Mouse (Mus musculus): ENCODE results near the gene Lgals3bp. TPM values are rescaled to one million over a fixed set of nuclear protein-coding genes. Genes with fewer than 3 reads are reported as not detected.
"Not testable (repeated sequence)": the region's sequence is repeated elsewhere in the genome, so short reads cannot be mapped to it uniquely, and the experiment has no call there.

The Lgals3bp gene
- polyA plus RNA-seq, 2 experiments: 8.7 to 13.7 TPM

- H3K36me3 ChIP-seq (ENCODE audit: control insufficient read depth, insufficient read depth, low read length): no peaks in the 10 kb centered on the region
- no peaks in the 10 kb centered on the region for H3K27me3 ChIP-seq (ENCODE audit: control insufficient read depth, insufficient read depth, low read length)
- H3K4me1 ChIP-seq (ENCODE audit: control insufficient read depth, insufficient read depth, low read length): peaks cover 4% of the 10 kb centered on the region; the same call in 1 of the 2 replicates
- no peak overlapping the region for H3K4me2 ChIP-seq (replicated peaks; ENCODE audit: low read depth, low read length, severe bottlenecking)
- H3K4me3 ChIP-seq (replicated peaks; ENCODE audit: low read length): no peak overlapping the region
- H3K9ac ChIP-seq (ENCODE audit: low read depth, low read length, severe bottlenecking): no peak overlapping the region
- H3K9me3 ChIP-seq (ENCODE audit: control insufficient read depth, low read length): no peaks in the 10 kb centered on the region
- no peak overlapping the region for H3K27ac ChIP-seq (replicated peaks; ENCODE audit: low read depth, low read length)
- WGBS: 39% methylated on average over 11 of the region's 11 CpGs
- peak; percentile 68 for ATAC-seq (ENCODE audit: low FRiP score, low read depth)
- TF ChIP-seq POLR2A (IDR thresholded peaks at IDR 0.05; ENCODE audit: borderline replicate concordance, extremely low read depth, insufficient read depth, insufficient read length): no peak
- peak; percentile 83 for DNase-seq (ENCODE audit: low spot score)
Observed at GRCm38 (mm10) chr11:118379251-118380009, 22.5 kb downstream of the Lgals3bp start.

GRCm38 (mm10) chr11:118378656-118379055 is 23.2 kb downstream of the Lgals3bp start:
- Histone ChIP-seq H3K4me3 (replicated peaks; ENCODE audit: low read length) (no peak overlapping the region), H3K4me2 (replicated peaks; ENCODE audit: low read depth, low read length, severe bottlenecking) (no peak overlapping the region), H3K27ac (replicated peaks; ENCODE audit: low read depth, low read length) (no peak overlapping the region), H3K27me3 (ENCODE audit: control insufficient read depth, insufficient read depth, low read length) (no peaks in the 10 kb centered on the region), H3K4me1 (ENCODE audit: control insufficient read depth, insufficient read depth, low read length) (peaks cover 4% of the 10 kb centered on the region; the same call in 1 of the 2 replicates), H3K9me3 (ENCODE audit: control insufficient read depth, low read length) (no peaks in the 10 kb centered on the region), H3K36me3 (ENCODE audit: control insufficient read depth, insufficient read depth, low read length) (no peaks in the 10 kb centered on the region), H3K9ac (ENCODE audit: low read depth, low read length, severe bottlenecking) (no peak overlapping the region)
- ATAC-seq (ENCODE audit: low FRiP score, low read depth): no peak
- no peak for DNase-seq (ENCODE audit: low spot score)
- 69% methylated on average over 6 of the region's 6 CpGs for WGBS
- TF ChIP-seq POLR2A (IDR thresholded peaks at IDR 0.05; ENCODE audit: borderline replicate concordance, extremely low read depth, insufficient read depth, insufficient read length): no peak

- ATAC-seq (ENCODE audit: low FRiP score, low read depth): not testable (repeated sequence)
Observed at GRCm38 (mm10) chr11:118376323-118376722, 25.6 kb downstream of the Lgals3bp start.

GRCm38 (mm10) chr11:118375881-118376280 is 26.0 kb downstream of the Lgals3bp start:
- Histone ChIP-seq H3K9me3 (ENCODE audit: control insufficient read depth, low read length) (no peaks in the 10 kb centered on the region), H3K4me2 (replicated peaks; ENCODE audit: low read depth, low read length, severe bottlenecking) (no peak overlapping the region), H3K9ac (ENCODE audit: low read depth, low read length, severe bottlenecking) (no peak overlapping the region), H3K36me3 (ENCODE audit: control insufficient read depth, insufficient read depth, low read length) (no peaks in the 10 kb centered on the region), H3K4me3 (replicated peaks; ENCODE audit: low read length) (no peak overlapping the region), H3K4me1 (ENCODE audit: control insufficient read depth, insufficient read depth, low read length) (peaks cover 25% of the 10 kb centered on the region), H3K27me3 (ENCODE audit: control insufficient read depth, insufficient read depth, low read length) (no peaks in the 10 kb centered on the region), H3K27ac (replicated peaks; ENCODE audit: low read depth, low read length) (no peak overlapping the region)
- DNase-seq (ENCODE audit: low spot score): peak; percentile 66
- WGBS: 75% methylated on average over 5 of the region's 5 CpGs
- no peak for ATAC-seq (ENCODE audit: low FRiP score, low read depth)
- no peak for TF ChIP-seq POLR2A (IDR thresholded peaks at IDR 0.05; ENCODE audit: borderline replicate concordance, extremely low read depth, insufficient read depth, insufficient read length)

More at GRCm38 (mm10) chr11:118376323-118376722, 25.6 kb downstream of the Lgals3bp start:
- not testable (repeated sequence) for H3K4me2 ChIP-seq (replicated peaks; ENCODE audit: low read depth, low read length, severe bottlenecking); H3K9ac ChIP-seq (ENCODE audit: low read depth, low read length, severe bottlenecking); H3K27ac ChIP-seq (replicated peaks; ENCODE audit: low read depth, low read length); H3K9me3 ChIP-seq (ENCODE audit: control insufficient read depth, low read length); H3K4me3 ChIP-seq (replicated peaks; ENCODE audit: low read length); H3K27me3 ChIP-seq (ENCODE audit: control insufficient read depth, insufficient read depth, low read length); H3K36me3 ChIP-seq (ENCODE audit: control insufficient read depth, insufficient read depth, low read length); DNase-seq (ENCODE audit: low spot score)
- H3K4me1 ChIP-seq (ENCODE audit: control insufficient read depth, insufficient read depth, low read length): peaks cover 22% of the 10 kb centered on the region

GRCm38 (mm10) chr11:118375461-118375860 is 26.4 kb downstream of the Lgals3bp start:
- ATAC-seq (ENCODE audit: low FRiP score, low read depth) (0 out of 2 replicates have a peak, but pooled peaks have one; percentile 34), DNase-seq (ENCODE audit: low spot score) (no peak)
- 70% methylated on average over 8 of the region's 8 CpGs for WGBS
- H3K4me1 ChIP-seq (ENCODE audit: control insufficient read depth, insufficient read depth, low read length): peaks cover 25% of the 10 kb centered on the region
- no peak overlapping the region for H3K27ac ChIP-seq (replicated peaks; ENCODE audit: low read depth, low read length)
- no peak overlapping the region for H3K4me3 ChIP-seq (replicated peaks; ENCODE audit: low read length)
- H3K36me3 ChIP-seq (ENCODE audit: control insufficient read depth, insufficient read depth, low read length): no peaks in the 10 kb centered on the region
- H3K9me3 ChIP-seq (ENCODE audit: control insufficient read depth, low read length): no peaks in the 10 kb centered on the region
- no peaks in the 10 kb centered on the region for H3K27me3 ChIP-seq (ENCODE audit: control insufficient read depth, insufficient read depth, low read length)
- H3K4me2 ChIP-seq (replicated peaks; ENCODE audit: low read depth, low read length, severe bottlenecking): no peak overlapping the region
- no peak for TF ChIP-seq POLR2A (IDR thresholded peaks at IDR 0.05; ENCODE audit: borderline replicate concordance, extremely low read depth, insufficient read depth, insufficient read length)
- H3K9ac ChIP-seq (ENCODE audit: low read depth, low read length, severe bottlenecking): no peak overlapping the region

Data from limb, embryonic 14.5 days (tissue).